35 mouse cellular contexts compared by ENCODE assay signal in the genomic region with DNA sequence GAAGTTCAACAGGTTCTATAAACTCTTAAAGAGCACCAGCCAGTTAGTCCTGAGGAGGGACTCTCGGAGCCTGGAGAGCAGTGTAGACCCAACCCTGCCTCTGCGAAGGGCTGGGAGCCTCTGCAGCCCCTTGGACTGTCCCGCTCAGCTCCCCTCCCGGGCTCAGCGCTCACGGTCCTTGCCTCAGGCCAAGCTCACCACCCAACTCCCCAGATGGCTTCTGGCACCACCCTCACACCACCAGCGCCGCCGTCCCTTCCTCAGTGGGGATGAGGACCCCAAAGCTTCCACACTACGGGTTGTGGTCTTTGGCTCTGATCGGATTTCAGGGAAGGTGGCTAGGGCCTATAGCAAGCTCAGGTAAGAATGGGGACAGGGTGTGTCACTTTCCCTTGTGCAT. TPM values are rescaled to one million over a fixed set of nuclear protein-coding genes. Genes with fewer than 3 reads are reported as not detected.
"Had no signal": no experiment of that assay in that cellular context is flagged by ENCODE, and none has a peak within 500 bp of the region (broad histone marks: within the 10 kb centered on the region; RNA-seq: fewer than 3 reads in every experiment).

No protein-coding gene starts in this region.

- H3K27me3 ChIP-seq: hindbrain, embryonic 12.5 days; hindbrain, embryonic 13.5 days; hindbrain, embryonic 15.5 days; intestine, embryonic 15.5 days; kidney, embryonic 15.5 days had no signal

- ATAC-seq: hindbrain, embryonic 16.5 days; hindbrain, postnatal 0 days; inflammation-experienced regulatory T-cells, adult 6 months; intestine, embryonic 15.5 days; intestine, embryonic 16.5 days; intestine, postnatal 0 days had no signal

- H3K4me1 ChIP-seq: hindbrain, embryonic 15.5 days; intestine, embryonic 15.5 days; kidney, embryonic 15.5 days had no signal

- H3K9ac ChIP-seq: heart, embryonic 13.5 days; heart, embryonic 15.5 days; hindbrain, embryonic 12.5 days; hindbrain, embryonic 13.5 days; hindbrain, embryonic 14.5 days; hindbrain, embryonic 15.5 days; intestine, embryonic 15.5 days; kidney, embryonic 15.5 days had no signal

- DNase-seq: heart, postnatal 10 days; heart, postnatal 14 days; heart, postnatal 36 days; heart, postnatal 4 days; kidney, adult 11 months; kidney, adult 18-20 months; kidney, adult 2 months; kidney, adult 8-10 months; kidney, adult 9 months; kidney, postnatal 10 days; kidney, postnatal 14 days; kidney, postnatal 25 days; kidney, postnatal 36 days; kidney, postnatal 4 days; layer of hippocampus, adult 9-11 months; layer of hippocampus, postnatal 36 days had no signal

- H3K4me3 ChIP-seq: heart, embryonic 10.5 days; heart, embryonic 13.5 days; heart, embryonic 15.5 days; hindbrain, embryonic 10.5 days; hindbrain, embryonic 12.5 days; hindbrain, embryonic 13.5 days; hindbrain, embryonic 15.5 days; intestine, embryonic 15.5 days; kidney, embryonic 15.5 days; layer of hippocampus, adult 2 months; left cerebral cortex, adult 2 months had no signal

- H3K4me2 ChIP-seq: heart, embryonic 11.5 days; heart, embryonic 13.5 days; heart, embryonic 15.5 days; hindbrain, embryonic 12.5 days; hindbrain, embryonic 13.5 days; hindbrain, embryonic 14.5 days; hindbrain, embryonic 15.5 days; intestine, embryonic 15.5 days; kidney, embryonic 15.5 days had no signal

- H3K27ac ChIP-seq: heart, embryonic 10.5 days; heart, embryonic 13.5 days; hindbrain, embryonic 10.5 days; hindbrain, embryonic 12.5 days; hindbrain, embryonic 13.5 days; hindbrain, embryonic 14.5 days; hindbrain, embryonic 15.5 days; hindbrain, postnatal 0 days; intestine, embryonic 15.5 days; kidney, embryonic 15.5 days; kidney, postnatal 0 days; layer of hippocampus, adult 2 months; left cerebral cortex, adult 2 months had no signal

- H3K9me3 ChIP-seq: heart, embryonic 10.5 days; heart, embryonic 13.5 days; heart, embryonic 15.5 days; hindbrain, embryonic 10.5 days; hindbrain, embryonic 12.5 days; hindbrain, embryonic 13.5 days; hindbrain, embryonic 15.5 days; intestine, embryonic 15.5 days; kidney, embryonic 15.5 days had no signal

- H3K36me3 ChIP-seq: heart, embryonic 10.5 days; heart, embryonic 13.5 days; heart, embryonic 15.5 days; hindbrain, embryonic 10.5 days; hindbrain, embryonic 12.5 days; hindbrain, embryonic 13.5 days; hindbrain, embryonic 15.5 days; intestine, embryonic 15.5 days; kidney, embryonic 15.5 days had no signal

RNA-seq across cellular contexts. Expression of a gene that starts 10.2 kb away (rescaled TPM):
- polyA plus RNA-seq: inflammation-experienced regulatory T-cells, adult 6 months had no signal
